Mouse (Mus musculus): ENCODE measurements around the gene Ceacam16.

The Ceacam16 gene

GRCm38 (mm10) chr7:19842885-19843504 is 18.1 kb downstream of the Ceacam16 start:
- DNase-seq, result no peak

- DNase-seq, result peak; percentile 30
Observed at GRCm38 (mm10) chr7:19841686-19842413, 19.2 kb downstream of the Ceacam16 start.

- no peak for DNase-seq
Observed at GRCm38 (mm10) chr7:19840936-19841335, 20.2 kb downstream of the Ceacam16 start.

- DNase-seq, result no peak
Observed at GRCm38 (mm10) chr7:19840371-19840770, 20.7 kb downstream of the Ceacam16 start.

- no peak for DNase-seq
Observed at GRCm38 (mm10) chr7:19836843-19837242, 24.3 kb downstream of the Ceacam16 start.

GRCm38 (mm10) chr7:19834055-19834454 is 27.0 kb downstream of the Ceacam16 start:
- no peak for DNase-seq

- peak; percentile 61 for DNase-seq
Observed at GRCm38 (mm10) chr7:19831837-19832236, 29.3 kb downstream of the Ceacam16 start.

- peak; percentile 96 for DNase-seq
Observed at GRCm38 (mm10) chr7:19830682-19831156, 30.4 kb downstream of the Ceacam16 start.

GRCm38 (mm10) chr7:19829694-19830093 is 31.4 kb downstream of the Ceacam16 start:
- DNase-seq, result no peak

- no peak for DNase-seq
Observed at GRCm38 (mm10) chr7:19826756-19827155, 34.3 kb downstream of the Ceacam16 start.

- DNase-seq, result peak; percentile 96
Observed at GRCm38 (mm10) chr7:19824182-19824973, 36.7 kb downstream of the Ceacam16 start.

GRCm38 (mm10) chr7:19823256-19824181 is 37.6 kb downstream of the Ceacam16 start:
- DNase-seq, result peak; percentile 52

- peak; percentile 84 for DNase-seq
Observed at GRCm38 (mm10) chr7:19822604-19823058, 38.5 kb downstream of the Ceacam16 start, which contains the start of gene Bcl3. Gene Bcl3 (minus strand): TSS chr7:19822770.

- no peak for DNase-seq
Observed at GRCm38 (mm10) chr7:19822193-19822592, 38.9 kb downstream of the Ceacam16 start.

GRCm38 (mm10) chr7:19821633-19822032 is 39.5 kb downstream of the Ceacam16 start:
- DNase-seq, result no peak

GRCm38 (mm10) chr7:19820347-19821048 is 40.6 kb downstream of the Ceacam16 start:
- no peak for DNase-seq

GRCm38 (mm10) chr7:19818875-19819274 is 42.2 kb downstream of the Ceacam16 start:
- no peak for DNase-seq

GRCm38 (mm10) chr7:19818440-19818839 is 42.7 kb downstream of the Ceacam16 start:
- DNase-seq, result peak; percentile 77

GRCm38 (mm10) chr7:19817382-19818105 is 43.6 kb downstream of the Ceacam16 start:
- DNase-seq, result peak; percentile 91

GRCm38 (mm10) chr7:19816224-19816771 is 44.8 kb downstream of the Ceacam16 start:
- DNase-seq, result peak; percentile 97
